Mouse (Mus musculus) cortical plate, adult 2 months (tissue): ENCODE data around the gene Pla2r1. TPM values are rescaled to one million over a fixed set of nuclear protein-coding genes. Genes with fewer than 3 reads are reported as not detected.

ENCODE experiments used
- H3K27ac ChIP-seq: fragments of 200-500 bp; 2 replicates; pipeline ENCODE4 v1.5.1; 2012; ENCODE audit warnings: low read length, control low read depth, inconsistent platforms; ENCODE audit not compliant: insufficient read depth
- H3K4me1 ChIP-seq: fragments of 200-500 bp; 2 replicates; pipeline ENCODE4 v1.6.1; 2011; ENCODE audit warnings: low read length; ENCODE audit not compliant: control insufficient read depth, insufficient read depth
- H3K4me3 ChIP-seq: fragments of 200-500 bp; 2 replicates; pipeline ENCODE4 v1.5.1; 2011; ENCODE audit warnings: mild to moderate bottlenecking, low read length, control low read depth; ENCODE audit not compliant: insufficient read depth
- CTCF ChIP-seq: fragments of 200-500 bp; IDR thresholded peaks from 2 replicates; pipeline ENCODE4 v1.5.1; 2011; ENCODE audit warnings: mild to moderate bottlenecking, control low read depth, low read length; ENCODE audit not compliant: insufficient read depth; ENCODE audit errors: extremely low read depth
- POLR2A ChIP-seq: fragments of 200-500 bp; IDR thresholded peaks from 2 replicates; pipeline ENCODE4 v1.6.1; 2011; ENCODE audit warnings: mild to moderate bottlenecking, low read length, control low read depth; ENCODE audit not compliant: insufficient read depth; ENCODE audit errors: extremely low read depth
- polyA plus RNA-seq: library from polyadenylated mRNA; depleted of rRNA; stranded (reverse); fragments of >200 nt; gene quantifications from 2 replicates; pipeline ENCODE4 v1.2.3, GENCODE M21; 2012

Gene Pla2r1
- polyA plus RNA-seq, 1 experiment = 0.31 TPM

DNA sequence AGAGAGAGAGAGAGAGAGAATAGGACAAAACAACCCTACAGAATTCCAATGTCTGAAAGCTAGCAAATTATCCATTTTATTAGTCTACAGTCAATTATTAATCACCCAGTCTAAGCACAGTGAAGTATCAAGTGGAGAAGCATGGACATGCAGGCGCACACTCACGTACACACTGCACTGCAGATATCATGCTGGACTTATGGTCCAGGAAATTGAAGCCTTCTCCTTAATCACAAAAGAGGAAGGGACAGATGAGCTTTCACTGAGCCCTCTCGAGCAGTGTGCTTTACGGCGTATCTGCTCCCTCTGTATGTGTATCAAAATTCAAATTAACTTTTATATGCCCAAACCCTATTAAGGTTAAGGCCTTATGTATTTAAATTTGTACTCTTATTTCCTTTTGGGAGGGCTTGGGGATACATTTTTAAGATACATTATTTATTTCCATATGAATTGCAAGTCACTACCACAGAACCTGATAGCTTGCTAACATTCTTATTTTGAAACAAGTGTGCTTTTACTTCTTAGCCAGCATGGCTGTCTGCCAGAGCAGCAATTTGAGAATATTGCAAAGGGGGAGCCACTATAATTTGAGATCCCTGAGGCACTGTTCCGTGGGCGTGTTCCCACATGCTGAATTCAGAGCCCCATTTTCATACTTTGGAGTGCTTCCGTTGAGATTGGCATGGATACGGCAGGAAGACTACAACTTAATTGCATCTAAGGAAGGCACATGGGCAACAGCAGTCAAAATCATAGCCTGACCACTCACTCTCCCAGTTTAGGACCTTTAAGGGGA lies 108.2 kb downstream of the Pla2r1 start:
- H3K27ac ChIP-seq = no peak overlapping the region
- no peak for TF ChIP-seq CTCF
- no peaks in the 10 kb centered on the region for H3K4me1 ChIP-seq
- no peak overlapping the region for H3K4me3 ChIP-seq

DNA sequence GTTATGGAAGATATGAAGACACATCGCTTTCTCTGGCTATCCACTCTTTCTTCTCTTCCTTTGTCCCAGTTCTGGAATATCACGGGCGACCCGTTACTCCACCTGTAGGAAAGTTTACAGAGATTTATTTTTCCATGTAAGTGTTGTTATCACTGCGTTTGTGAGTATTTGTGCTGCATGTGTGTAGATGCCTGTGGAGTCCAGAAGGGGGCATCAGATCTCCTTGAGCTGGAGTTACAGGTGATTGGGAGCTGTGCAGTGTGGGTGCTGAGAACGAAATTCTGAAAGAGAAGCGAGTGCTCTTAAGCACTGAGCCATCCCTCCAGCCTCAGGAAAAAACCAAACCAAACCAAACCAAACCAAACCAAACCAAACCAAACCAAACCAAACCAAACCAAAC lies 109.8 kb downstream of the Pla2r1 start:
- no peak overlapping the region for H3K4me3 ChIP-seq
- no peak overlapping the region for H3K27ac ChIP-seq
- no peaks in the 10 kb centered on the region for H3K4me1 ChIP-seq
- TF ChIP-seq POLR2A (no peak), CTCF (no peak)

DNA sequence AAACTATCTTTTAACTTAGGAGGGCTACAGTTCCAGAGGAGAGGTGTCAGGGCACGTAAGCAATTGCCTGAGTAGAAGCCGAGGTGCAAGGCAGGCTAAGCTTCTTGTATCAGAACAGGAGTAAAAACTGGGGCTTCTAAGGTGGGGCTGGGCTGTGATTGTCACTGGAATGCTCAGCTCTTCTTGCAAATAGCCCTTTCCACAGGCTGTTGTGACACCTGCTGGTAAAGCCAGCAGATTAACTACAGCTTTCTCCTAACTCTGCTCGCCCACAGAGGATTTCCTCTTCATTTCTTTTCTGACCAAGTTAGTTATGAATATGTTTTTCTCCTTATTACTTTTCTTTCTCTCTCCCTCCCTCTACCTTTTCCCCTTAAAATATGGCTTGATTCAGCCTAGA lies 111.2 kb downstream of the Pla2r1 start:
- no peak overlapping the region for H3K4me3 ChIP-seq
- no peak for TF ChIP-seq POLR2A
- peak; percentile 31; the same call in 1 of the 2 replicates for TF ChIP-seq CTCF
- no peak overlapping the region for H3K27ac ChIP-seq
- H3K4me1 ChIP-seq = no peaks in the 10 kb centered on the region

DNA sequence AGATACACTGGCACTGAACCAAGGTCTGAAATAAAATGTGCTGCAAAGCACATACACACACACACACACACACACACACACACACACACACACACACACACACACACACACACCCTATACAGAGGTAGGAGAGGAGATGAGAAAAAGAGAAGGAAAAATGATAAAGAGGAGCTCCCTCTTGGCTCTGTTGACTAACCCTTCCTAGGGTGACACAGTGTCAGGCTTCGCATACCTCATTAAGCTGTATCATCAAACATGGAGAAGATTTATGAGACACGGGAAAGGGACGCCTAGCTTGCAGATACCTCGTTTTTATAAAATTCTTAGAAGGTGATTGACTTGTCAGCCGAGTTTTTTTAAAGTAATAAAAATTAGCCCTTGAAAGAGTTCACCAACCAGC lies 116.3 kb downstream of the Pla2r1 start:
- TF ChIP-seq CTCF (no peak), POLR2A (no peak)
- Histone ChIP-seq H3K27ac (no peak overlapping the region), H3K4me3 (no peak overlapping the region), H3K4me1 (no peaks in the 10 kb centered on the region)

DNA sequence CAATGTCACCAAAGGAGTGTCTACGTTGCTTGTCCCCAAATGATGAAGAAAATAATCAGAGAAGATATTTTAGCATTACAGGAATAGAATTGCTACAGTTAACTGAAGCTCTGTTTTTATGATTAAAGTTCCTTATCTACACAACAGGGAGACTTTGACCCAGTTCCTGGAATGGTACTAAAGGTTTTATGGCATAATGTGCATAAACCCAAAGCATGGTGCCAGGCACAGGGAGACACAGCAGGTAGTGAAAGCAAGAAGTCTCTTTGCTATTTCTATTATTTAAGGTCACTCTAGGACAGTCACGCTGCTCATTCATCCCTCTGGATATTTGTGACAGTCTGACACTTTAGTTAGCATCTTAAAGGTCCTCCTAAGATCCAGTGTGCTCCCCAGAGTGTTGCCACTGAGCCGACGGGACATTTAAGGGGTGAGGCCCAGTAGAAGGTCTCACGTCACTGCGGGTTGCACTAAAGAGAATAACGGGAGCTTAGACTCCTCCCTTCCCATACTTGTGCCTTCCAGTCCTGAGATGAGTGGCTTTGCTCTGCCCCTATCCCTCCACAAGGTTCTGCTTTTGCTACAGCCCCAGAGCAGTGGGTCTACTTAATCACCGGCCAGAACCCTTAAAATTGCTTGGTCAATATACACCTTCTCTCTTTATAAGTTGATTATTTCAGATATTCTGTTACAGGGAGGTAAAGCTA lies 122.6 kb downstream of the Pla2r1 start:
- Histone ChIP-seq H3K27ac (no peak overlapping the region), H3K4me3 (no peak overlapping the region), H3K4me1 (no peaks in the 10 kb centered on the region)
- TF ChIP-seq CTCF (no peak), POLR2A (no peak)

DNA sequence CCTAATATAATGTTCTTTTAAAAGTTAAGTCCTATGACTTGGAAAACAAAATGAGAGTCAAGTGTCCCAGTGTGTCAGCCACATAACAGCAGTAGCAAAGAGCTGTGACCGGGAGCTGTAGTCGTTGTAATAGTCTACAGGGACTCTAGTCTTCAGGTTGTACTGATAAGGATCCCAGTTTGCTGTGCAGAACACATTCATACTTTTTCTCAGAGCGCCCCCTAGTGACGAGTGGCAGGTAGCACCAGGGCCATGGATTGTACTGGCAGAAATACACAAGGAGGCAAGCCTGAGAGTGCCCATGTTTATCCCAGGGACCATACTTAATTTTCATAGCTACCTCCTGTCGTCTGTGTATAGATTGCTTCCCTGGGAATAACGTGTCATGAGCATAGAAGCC lies 135.0 kb downstream of the Pla2r1 start:
- H3K27ac ChIP-seq = no peak overlapping the region
- H3K4me1 ChIP-seq = no peaks in the 10 kb centered on the region
- TF ChIP-seq POLR2A = no peak
- peak; percentile 86 for TF ChIP-seq CTCF
- no peak overlapping the region for H3K4me3 ChIP-seq

- H3K27ac ChIP-seq = no peak overlapping the region
- H3K4me1 ChIP-seq = no peaks in the 10 kb centered on the region
- no peak overlapping the region for H3K4me3 ChIP-seq
- TF ChIP-seq POLR2A = no peak
- no peak for TF ChIP-seq CTCF
Observed at GRCm38 (mm10) chr2:60414334-60414733, 138.8 kb downstream of the Pla2r1 start.

DNA sequence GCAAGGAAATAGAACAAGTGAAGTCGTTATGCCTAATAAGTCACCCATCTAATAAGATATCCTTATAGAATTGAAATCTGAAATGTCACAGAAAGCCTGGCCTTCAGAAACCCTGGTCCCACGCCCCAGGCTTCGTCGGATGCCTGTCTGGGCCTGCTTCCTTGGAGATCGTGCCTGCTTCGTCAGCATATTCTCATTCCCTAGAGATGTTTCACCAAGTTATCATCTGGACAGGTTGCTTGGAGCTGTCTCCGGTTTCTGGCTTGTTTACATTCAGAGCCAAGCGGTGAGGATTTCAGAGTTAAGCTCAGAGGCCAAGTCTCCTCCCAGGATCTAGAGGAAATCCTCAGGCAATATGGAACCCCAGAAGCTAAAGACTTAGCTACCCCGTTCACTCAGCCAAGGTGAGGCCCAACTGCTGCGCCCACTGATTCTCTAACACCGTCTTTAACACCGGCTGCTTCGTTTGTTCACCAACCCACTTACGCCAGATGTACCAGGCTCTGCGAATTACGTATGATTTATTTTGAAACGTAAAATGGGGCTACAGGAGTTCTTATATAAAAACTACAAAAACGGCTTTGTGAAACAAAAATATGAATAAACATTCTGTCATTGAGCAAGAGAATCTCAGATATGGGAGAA lies 140.0 kb downstream of the Pla2r1 start:
- Histone ChIP-seq H3K27ac (no peak overlapping the region), H3K4me3 (no peak overlapping the region), H3K4me1 (no peaks in the 10 kb centered on the region)
- no peak for TF ChIP-seq POLR2A
- TF ChIP-seq CTCF = no peak

DNA sequence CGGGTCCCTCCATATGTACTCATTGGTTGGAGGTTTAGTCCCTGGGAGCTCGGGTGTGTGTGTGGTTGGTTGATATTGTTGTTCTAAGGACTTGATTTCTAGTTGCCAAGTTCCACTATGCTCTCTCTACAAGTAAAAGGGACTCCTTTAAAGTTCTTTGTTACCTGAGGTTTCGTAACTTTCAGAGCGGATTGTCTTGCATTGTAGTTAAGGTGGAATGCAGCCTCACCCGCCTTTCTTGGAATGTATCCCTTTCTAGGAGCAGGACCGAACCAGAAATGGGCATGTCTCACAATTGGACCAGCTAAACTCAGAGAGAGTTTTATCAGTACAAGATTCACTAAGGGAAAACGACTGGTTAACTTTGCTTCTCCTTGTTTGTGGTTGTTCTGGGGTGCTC lies 141.9 kb downstream of the Pla2r1 start:
- no peak overlapping the region for H3K27ac ChIP-seq
- H3K4me1 ChIP-seq = no peaks in the 10 kb centered on the region
- no peak for TF ChIP-seq POLR2A
- no peak for TF ChIP-seq CTCF
- H3K4me3 ChIP-seq = no peak overlapping the region

- no peak overlapping the region for H3K4me3 ChIP-seq
- no peaks in the 10 kb centered on the region for H3K4me1 ChIP-seq
- H3K27ac ChIP-seq = no peak overlapping the region
- TF ChIP-seq POLR2A (no peak), CTCF (no peak)
Observed at GRCm38 (mm10) chr2:60409989-60410763, 142.9 kb downstream of the Pla2r1 start.
